ENCODE assay signal across 8 mouse cellular contexts in the genomic region with DNA sequence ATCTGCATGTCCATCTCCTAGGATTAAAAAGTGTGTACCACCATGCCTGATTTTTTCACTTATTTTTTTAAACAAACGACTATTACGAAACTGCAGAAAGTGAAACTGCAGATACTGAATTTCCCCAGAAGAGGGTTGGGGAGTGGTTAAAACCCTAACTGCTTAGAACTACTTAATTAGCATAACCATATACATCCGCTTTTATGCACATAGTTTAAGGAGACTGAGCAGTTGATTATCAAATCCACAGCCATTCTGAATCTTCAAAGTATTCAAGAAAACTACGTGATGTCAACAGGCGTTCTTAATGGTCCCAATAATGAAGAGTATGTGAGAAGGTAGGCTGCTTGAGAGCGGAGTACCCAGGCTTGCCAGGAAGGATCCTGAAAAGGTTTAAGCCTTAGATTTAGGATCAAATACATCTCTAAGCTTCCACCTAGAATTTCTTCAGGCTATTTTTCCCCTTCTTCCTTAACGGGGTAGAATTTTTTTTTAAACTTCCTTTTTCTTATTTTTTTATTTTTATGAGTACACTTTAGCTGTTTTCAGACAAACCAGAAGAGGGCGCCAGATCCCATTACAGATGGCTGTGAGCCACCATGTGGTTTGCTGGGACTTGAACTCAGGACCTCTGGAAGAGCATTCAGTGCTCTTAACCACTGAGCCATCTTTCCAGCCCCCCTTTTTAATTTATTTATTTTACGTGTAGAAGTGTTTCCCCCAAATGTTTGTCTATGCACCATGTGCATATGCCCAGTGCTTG. TPM values are rescaled to one million over a fixed set of nuclear protein-coding genes. Genes with fewer than 3 reads are reported as not detected.
DNase-seq lines count a peak whose midpoint lies in the region; ATAC-seq lines count a peak whose summit lies in the region.

No protein-coding gene starts in this region.

- no peak overlapping the region for H3K27ac ChIP-seq in heart, embryonic 11.5 days (ENCODE audit: low read depth, low read length)

- no peak overlapping the region for H3K9ac ChIP-seq in heart, embryonic 11.5 days (ENCODE audit: low read depth, low read length)

- no peaks in the 10 kb centered on the region for H3K9me3 ChIP-seq in heart, embryonic 11.5 days (replicated peaks; ENCODE audit: control insufficient read depth, low read length)

- WGBS in heart, embryonic 11.5 days (ENCODE audit: insufficient replicate concordance): 74% methylated on average over 9 of the region's 9 CpGs

- H3K4me3 ChIP-seq in heart, embryonic 11.5 days (ENCODE audit: low read depth, low read length): no peak overlapping the region

- H3K36me3 ChIP-seq in heart, embryonic 11.5 days (ENCODE audit: control insufficient read depth, insufficient read depth, low read length): peaks cover 8% of the 10 kb centered on the region; the same call in 1 of the 2 replicates

- H3K27me3 ChIP-seq in heart, embryonic 11.5 days (ENCODE audit: control insufficient read depth, insufficient read depth, low read length): no peaks in the 10 kb centered on the region

- ATAC-seq in heart, embryonic 11.5 days (replicated peaks; ENCODE audit: insufficient number of reproducible peaks, low FRiP score, low TSS enrichment): no peak

- peak; percentile 79 for DNase-seq in heart, adult 11 months
- DNase-seq in urinary bladder, postnatal 14 days (ENCODE audit: low spot score): peak; percentile 41
- no peak for DNase-seq in urinary bladder, adult 2 months (ENCODE audit: low spot score)
- peak; percentile 51 for DNase-seq in embryo, embryonic 10.5 days (ENCODE audit: low spot score)
- peak; percentile 28 for DNase-seq in lung, postnatal 25 days (ENCODE audit: low spot score)
- no peak for DNase-seq in right cerebral cortex, postnatal 10 days (ENCODE audit: low spot score in 2 of 2)
- no peak for DNase-seq in right cerebral cortex, postnatal 14 days

- peaks cover 8% of the 10 kb centered on the region for H3K4me1 ChIP-seq in heart, embryonic 11.5 days (ENCODE audit: control insufficient read depth, insufficient read depth, low read length)

- no peak overlapping the region for H3K4me2 ChIP-seq in heart, embryonic 11.5 days

RNA-seq across cellular contexts. Expression of a gene that starts 2.8 kb away (rescaled TPM):
- polyA plus RNA-seq in heart, embryonic 11.5 days (2014; fragmentation: Nextera tagmentation; extraction: Ambion mirVana): 49.3 and 68.3 TPM in 2 replicates
- 69.9 TPM in 2 replicates for polyA plus RNA-seq in urinary bladder, adult 2 months (2012; rRNA removed)

RNA-seq across cellular contexts. Expression of a gene that starts 3.9 kb away (rescaled TPM):
- polyA plus RNA-seq in heart, embryonic 11.5 days (2014; fragmentation: Nextera tagmentation; extraction: Ambion mirVana): 24.3 and 25.1 TPM in 2 replicates
- polyA plus RNA-seq in urinary bladder, adult 2 months (2012; rRNA removed): 18.4 and 20.0 TPM in 2 replicates

Comparison
In these comparisons a context has a peak if more than half of its experiments do, and no peak if none do; other contexts are left out.
1. DNase-seq: peak in heart, adult 11 months (single experiment), urinary bladder, postnatal 14 days (single experiment), embryo, embryonic 10.5 days (single experiment) and lung, postnatal 25 days (single experiment); none in urinary bladder, adult 2 months (single experiment), right cerebral cortex, postnatal 10 days (0 of 2) and right cerebral cortex, postnatal 14 days (single experiment).